Mouse (Mus musculus): Measurements from ENCODE around the gene Lypla2.
"Not testable (repeated sequence)": the region's sequence is repeated elsewhere in the genome, so short reads cannot be mapped to it uniquely, and the experiment has no call there.

Lypla2 gene

GRCm38 (mm10) chr4:135972556-135972906, at the start of gene Lypla2:
Lypla2 (minus strand) TSS chr4:135972626.
- peak; percentile 87 to 90 for DNase-seq

GRCm38 (mm10) chr4:136021549-136022047, 49.2 kb upstream of the Lypla2 start, which contains the start of gene Eloa:
Eloa (minus strand) TSS chr4:136021763.
- peak; percentile 98 to 99 for DNase-seq

- DNase-seq, result no peak
Measured at GRCm38 (mm10) chr4:136020743-136021548, 48.5 kb upstream of the Lypla2 start.

GRCm38 (mm10) chr4:136016059-136016602, 43.7 kb upstream of the Lypla2 start:
- DNase-seq, result no peak

GRCm38 (mm10) chr4:136010586-136010985, 38.2 kb upstream of the Lypla2 start:
- no peak for DNase-seq

- DNase-seq, result no peak
Measured at GRCm38 (mm10) chr4:136008782-136009447, 36.5 kb upstream of the Lypla2 start.

GRCm38 (mm10) chr4:136006821-136007220, 34.4 kb upstream of the Lypla2 start:
- no peak for DNase-seq

- no peak for DNase-seq
Measured at GRCm38 (mm10) chr4:136004921-136005320, 32.5 kb upstream of the Lypla2 start.

GRCm38 (mm10) chr4:136004107-136004675, 31.8 kb upstream of the Lypla2 start:
- no peak for DNase-seq

- no peak for DNase-seq
Measured at GRCm38 (mm10) chr4:135995118-135995517, 22.7 kb upstream of the Lypla2 start.

- no peak for DNase-seq
Measured at GRCm38 (mm10) chr4:135993941-135994340, 21.5 kb upstream of the Lypla2 start.

GRCm38 (mm10) chr4:135987714-135988113, 15.3 kb upstream of the Lypla2 start:
- no peak for DNase-seq

- DNase-seq, result peak; percentile 93
Measured at GRCm38 (mm10) chr4:135986943-135987710, 14.7 kb upstream of the Lypla2 start, which contains the start of gene Pithd1. Pithd1 (minus strand) TSS chr4:135987264.

- peak in 1 of 2 experiments; percentile 27 for DNase-seq
Measured at GRCm38 (mm10) chr4:135986301-135986942, 14.0 kb upstream of the Lypla2 start.

GRCm38 (mm10) chr4:135985769-135986168, 13.3 kb upstream of the Lypla2 start:
- DNase-seq, result no peak

GRCm38 (mm10) chr4:135985193-135985592, 12.8 kb upstream of the Lypla2 start:
- DNase-seq, result no peak

GRCm38 (mm10) chr4:135984556-135984955, 12.1 kb upstream of the Lypla2 start:
- no peak for DNase-seq

- peak in 1 of 2 experiments; percentile 59 for DNase-seq
Measured at GRCm38 (mm10) chr4:135981524-135982063, 9.2 kb upstream of the Lypla2 start.

GRCm38 (mm10) chr4:135980223-135980622, 7.8 kb upstream of the Lypla2 start:
- DNase-seq, result not testable (repeated sequence)

GRCm38 (mm10) chr4:135976146-135976545, 3.7 kb upstream of the Lypla2 start:
- DNase-seq, result no peak
